Mouse (Mus musculus): ENCODE measurements around the gene Ift81. TPM values are rescaled to one million over a fixed set of nuclear protein-coding genes. Genes with fewer than 3 reads are reported as not detected.

Ift81 gene
- polyA plus RNA-seq, 1 experiment from 2014 or later = 38.7 TPM

DNA sequence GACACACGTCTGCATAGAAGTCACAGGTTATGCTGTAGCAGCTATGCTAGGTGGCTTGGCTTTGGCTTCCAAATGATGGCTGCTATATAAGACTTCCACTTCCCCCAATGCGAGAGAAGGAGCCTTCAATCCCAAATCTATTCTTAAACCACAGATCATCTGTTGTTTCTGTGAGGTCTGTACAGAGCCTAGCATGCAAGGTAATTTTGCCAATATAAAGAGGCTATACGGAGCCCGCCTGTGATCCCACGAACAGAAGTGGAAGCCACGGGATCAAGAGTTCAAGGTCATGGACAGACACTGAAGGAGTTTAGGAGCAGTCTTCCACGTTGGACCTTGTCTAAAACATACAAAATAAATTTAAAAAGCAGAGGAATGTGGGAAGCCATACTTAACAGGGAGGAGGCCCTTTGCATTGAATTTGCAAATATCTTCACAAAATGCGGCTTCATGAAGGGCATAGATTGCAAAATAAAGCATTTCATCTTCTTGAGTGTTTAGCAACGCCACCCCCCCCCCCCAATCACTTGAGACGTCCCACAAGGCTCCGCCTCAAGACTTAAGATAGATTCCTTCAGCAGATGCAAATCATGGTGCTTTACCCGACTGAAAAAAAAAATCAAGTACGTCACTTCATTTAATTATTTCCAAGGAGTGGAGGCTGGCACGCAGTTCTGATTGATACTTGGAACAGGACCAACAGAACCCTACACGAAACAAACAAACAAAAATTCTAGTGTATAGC lies 111.1 kb downstream of the Ift81 start:
- H3K4me2 ChIP-seq (ENCODE audit: low read depth, low read length) = peak overlapping the region; percentile 75
- DNase-seq (ENCODE audit: low spot score) (peak; percentile 32), ATAC-seq (ENCODE audit: low read depth) (no peak)
- peak overlapping the region; percentile 97 for H3K4me3 ChIP-seq (ENCODE audit: low read depth, low read length)
- H3K4me1 ChIP-seq (ENCODE audit: control insufficient read depth, insufficient read depth, low read length) = peaks cover 26% of the 10 kb centered on the region
- no peaks in the 10 kb centered on the region for H3K27me3 ChIP-seq (replicated peaks; ENCODE audit: control insufficient read depth, insufficient read depth, low read length)
- H3K36me3 ChIP-seq (ENCODE audit: control insufficient read depth, insufficient read depth, low read length) = peaks cover 16% of the 10 kb centered on the region
- WGBS = 30% methylated on average over 15 of the region's 15 CpGs
- H3K9ac ChIP-seq (ENCODE audit: low read depth, low read length) = peak overlapping the region; percentile 87
- no peaks in the 10 kb centered on the region for H3K9me3 ChIP-seq (ENCODE audit: control insufficient read depth, low read length)
- peak overlapping the region; percentile 90 for H3K27ac ChIP-seq (replicated peaks; ENCODE audit: low read depth, low read length)

- no peaks in the 10 kb centered on the region for H3K9me3 ChIP-seq (ENCODE audit: control insufficient read depth, low read length)
- WGBS = 0% methylated on average over 14 of the region's 113 CpGs
- DNase-seq (ENCODE audit: low spot score) (peak; percentile 97), ATAC-seq (ENCODE audit: low read depth) (peak; percentile 94)
- H3K27ac ChIP-seq (replicated peaks; ENCODE audit: low read depth, low read length) = peak within 1 kb of the TSS; percentile 99
- H3K4me1 ChIP-seq (ENCODE audit: control insufficient read depth, insufficient read depth, low read length) = peaks cover 28% of the 10 kb centered on the region
- peaks cover 18% of the 10 kb centered on the region for H3K36me3 ChIP-seq (ENCODE audit: control insufficient read depth, insufficient read depth, low read length)
- peak within 1 kb of the TSS; percentile 99 for H3K9ac ChIP-seq (ENCODE audit: low read depth, low read length)
- no peaks in the 10 kb centered on the region for H3K27me3 ChIP-seq (replicated peaks; ENCODE audit: control insufficient read depth, insufficient read depth, low read length)
- H3K4me2 ChIP-seq (ENCODE audit: low read depth, low read length) = peak within 1 kb of the TSS; percentile 75
- H3K4me3 ChIP-seq (ENCODE audit: low read depth, low read length) = peak within 1 kb of the TSS; percentile 97
Measured at GRCm38 (mm10) chr5:122502077-122502941, 112.0 kb downstream of the Ift81 start, which contains the start of gene Atp2a2. Gene Atp2a2, minus strand, starts transcription at chr5:122502225.

DNA sequence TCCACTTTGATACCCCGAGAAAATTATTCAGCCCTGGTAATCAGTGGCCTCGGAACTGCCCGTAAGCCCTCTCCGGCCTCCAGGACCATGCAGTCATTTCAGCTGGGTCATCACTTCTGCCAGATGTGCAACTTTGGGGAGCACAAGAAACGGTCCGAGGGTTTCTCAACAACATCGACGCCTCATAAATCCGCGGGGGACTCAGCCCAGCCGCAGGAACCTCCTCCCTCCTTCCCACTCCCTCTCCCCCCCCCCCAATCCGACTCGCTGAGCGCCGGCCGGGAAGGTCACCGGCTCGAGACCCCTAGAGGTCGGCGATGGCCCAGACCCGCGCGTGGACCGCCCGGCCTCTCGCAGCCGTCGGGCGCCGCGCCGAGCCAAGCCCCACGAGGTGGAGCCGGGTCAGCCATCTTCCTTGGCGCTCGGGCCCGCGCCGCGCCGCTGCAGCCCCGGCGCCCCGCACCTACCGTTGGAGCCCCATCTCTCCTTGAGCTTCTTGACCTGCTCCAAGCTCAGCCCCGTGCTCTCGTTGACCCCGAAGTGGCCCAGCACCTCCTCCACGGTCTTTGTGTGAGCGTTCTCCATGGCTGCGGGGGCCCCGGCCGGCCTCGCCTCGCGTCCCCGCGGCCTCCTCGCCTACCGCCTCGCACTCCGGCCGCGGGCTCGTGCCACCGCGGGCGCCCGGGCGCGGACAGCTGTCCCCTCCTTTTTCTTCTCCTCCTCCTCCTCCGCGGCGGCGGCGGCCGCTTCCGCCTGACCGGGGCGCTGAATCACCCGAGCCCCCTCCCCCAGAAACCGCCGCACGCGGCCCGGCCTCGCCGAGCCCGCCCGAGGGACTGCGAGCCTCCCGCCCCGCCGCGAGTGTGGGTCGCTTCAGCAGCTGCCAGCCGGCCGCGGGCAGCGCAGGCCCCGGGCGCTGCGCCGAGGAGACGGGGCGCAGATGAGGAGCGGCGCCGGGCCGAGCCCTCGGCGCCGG lies 112.9 kb downstream of the Ift81 start:
- no peaks in the 10 kb centered on the region for H3K27me3 ChIP-seq (replicated peaks; ENCODE audit: control insufficient read depth, insufficient read depth, low read length)
- peak overlapping the region; percentile 99 for H3K27ac ChIP-seq (replicated peaks; ENCODE audit: low read depth, low read length)
- ATAC-seq (ENCODE audit: low read depth) (peak; percentile 45), DNase-seq (ENCODE audit: low spot score) (peak; percentile 34)
- H3K4me1 ChIP-seq (ENCODE audit: control insufficient read depth, insufficient read depth, low read length) = peaks cover 28% of the 10 kb centered on the region
- H3K4me2 ChIP-seq (ENCODE audit: low read depth, low read length) = peak overlapping the region; percentile 75
- H3K9me3 ChIP-seq (ENCODE audit: control insufficient read depth, low read length) = no peaks in the 10 kb centered on the region
- under 1% methylated on average over 55 of the region's 113 CpGs for WGBS
- H3K36me3 ChIP-seq (ENCODE audit: control insufficient read depth, insufficient read depth, low read length) = peaks cover 26% of the 10 kb centered on the region
- peak overlapping the region; percentile 99 for H3K9ac ChIP-seq (ENCODE audit: low read depth, low read length)
- peak overlapping the region; percentile 97 for H3K4me3 ChIP-seq (ENCODE audit: low read depth, low read length)

DNA sequence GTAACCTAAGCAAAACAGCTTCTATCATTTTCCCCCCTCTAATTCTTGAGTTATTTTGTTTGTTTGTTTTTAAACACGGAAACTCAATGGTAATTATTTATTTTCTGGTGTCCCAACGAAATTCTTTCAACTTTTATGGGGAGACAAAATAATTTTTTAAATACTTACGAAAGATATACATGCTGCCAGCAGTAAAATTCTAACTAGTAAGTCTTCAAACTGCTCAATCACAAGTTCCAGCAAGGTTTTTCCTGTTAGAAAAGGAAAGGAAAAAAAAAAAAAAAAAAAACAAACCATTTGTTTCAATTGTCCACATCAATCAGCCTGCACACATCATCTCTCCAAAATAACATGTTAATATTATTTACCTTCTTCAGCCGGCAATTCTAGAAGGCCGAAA lies 113.8 kb downstream of the Ift81 start:
- Histone ChIP-seq H3K4me2 (ENCODE audit: low read depth, low read length) (peak overlapping the region; percentile 75), H3K4me3 (ENCODE audit: low read depth, low read length) (peak overlapping the region; percentile 97), H3K27ac (replicated peaks; ENCODE audit: low read depth, low read length) (0 out of 2 replicates have a peak overlapping the region, but pooled peaks have one; percentile 99), H3K9me3 (ENCODE audit: control insufficient read depth, low read length) (no peaks in the 10 kb centered on the region), H3K4me1 (ENCODE audit: control insufficient read depth, insufficient read depth, low read length) (peaks cover 28% of the 10 kb centered on the region), H3K27me3 (replicated peaks; ENCODE audit: control insufficient read depth, insufficient read depth, low read length) (no peaks in the 10 kb centered on the region), H3K9ac (ENCODE audit: low read depth, low read length) (peak overlapping the region; percentile 99), H3K36me3 (ENCODE audit: control insufficient read depth, insufficient read depth, low read length) (peaks cover 34% of the 10 kb centered on the region)
- 25% methylated on average over 5 of the region's 5 CpGs for WGBS
- no peak for DNase-seq (ENCODE audit: low spot score)
- ATAC-seq (ENCODE audit: low read depth) = no peak

Other genes starting within 250 kb of the Ift81 start
- 62.1 and 64.7 TPM in 2 replicates for gene Gpn3, start 242.6 kb downstream of the Ift81 start, polyA plus RNA-seq (2014; fragmentation: Nextera tagmentation; extraction: Ambion mirVana)
- 73.9 and 77.3 TPM in 2 replicates for gene Fam216a, start 242.2 kb downstream of the Ift81 start, polyA plus RNA-seq (2014; fragmentation: Nextera tagmentation; extraction: Ambion mirVana)
- 50.3 and 51.8 TPM in 2 replicates for gene Arpc3, start 222.6 kb downstream of the Ift81 start, polyA plus RNA-seq (2014; fragmentation: Nextera tagmentation; extraction: Ambion mirVana)
- 23.1 and 24.9 TPM in 2 replicates for gene Anapc7, start 192.8 kb downstream of the Ift81 start, polyA plus RNA-seq (2014; fragmentation: Nextera tagmentation; extraction: Ambion mirVana)
- 47.6 and 52.6 TPM in 2 replicates for gene Atp2a2, start 112.3 kb downstream of the Ift81 start, polyA plus RNA-seq (2014; fragmentation: Nextera tagmentation; extraction: Ambion mirVana)
- gene P2rx7, start 29.4 kb upstream of the Ift81 start, polyA plus RNA-seq (2014; fragmentation: Nextera tagmentation; extraction: Ambion mirVana) = 2.1 and 2.3 TPM in 2 replicates
- gene P2rx4, start 93.0 kb upstream of the Ift81 start, polyA plus RNA-seq (2014; fragmentation: Nextera tagmentation; extraction: Ambion mirVana) = 20.1 and 22.2 TPM in 2 replicates
- gene Camkk2, start 164.9 kb upstream of the Ift81 start, polyA plus RNA-seq (2014; fragmentation: Nextera tagmentation; extraction: Ambion mirVana) = 27.7 and 28.4 TPM in 2 replicates
- gene Anapc5, start 206.8 kb upstream of the Ift81 start, polyA plus RNA-seq (2014; fragmentation: Nextera tagmentation; extraction: Ambion mirVana) = 367 and 424 TPM in 2 replicates
- gene Rnf34, start 235.5 kb upstream of the Ift81 start, polyA plus RNA-seq (2014; fragmentation: Nextera tagmentation; extraction: Ambion mirVana) = 32.8 and 37.1 TPM in 2 replicates

Data from embryonic facial prominence, embryonic 14.5 days (tissue).